15 mouse cellular contexts compared by ENCODE assay signal in genomic region chr4:97927309-97927656, GRCm38 (mm10).
DNase-seq lines count a peak whose midpoint lies in the region; ATAC-seq and TF ChIP-seq lines count a peak whose summit lies in the region.
"Had no signal": no experiment of that assay in that cellular context is flagged by ENCODE, and none has a peak within 500 bp of the region (broad histone marks: within the 10 kb centered on the region; RNA-seq: fewer than 3 reads in every experiment).

No protein-coding gene starts in this region.

- H3K9me3 ChIP-seq in forebrain, embryonic 14.5 days (replicated peaks; ENCODE audit: control insufficient read depth, low read length): no peaks in the 10 kb centered on the region
- no peaks in the 10 kb centered on the region for H3K9me3 ChIP-seq in forebrain, embryonic 10.5 days
- H3K9me3 ChIP-seq in midbrain, postnatal 0 days (ENCODE audit: low read length): no peaks in the 10 kb centered on the region
- H3K9me3 ChIP-seq in midbrain, embryonic 10.5 days (replicated peaks): no peaks in the 10 kb centered on the region
- no peaks in the 10 kb centered on the region for H3K9me3 ChIP-seq in kidney, embryonic 14.5 days (ENCODE audit: control insufficient read depth, low read length)
- H3K9me3 ChIP-seq: heart, embryonic 12.5 days; limb, embryonic 15.5 days had no signal

- WGBS in forebrain, embryonic 14.5 days: 38% methylated on average over 3 of the region's 3 CpGs
- WGBS in forebrain, embryonic 10.5 days: 88% methylated on average over 3 of the region's 3 CpGs
- WGBS in midbrain, postnatal 0 days: 56% methylated on average over 3 of the region's 3 CpGs
- 91% methylated on average over 3 of the region's 3 CpGs for WGBS in midbrain, embryonic 10.5 days
- WGBS in kidney, embryonic 14.5 days: 74% methylated on average over 3 of the region's 3 CpGs

- H3K4me1 ChIP-seq in forebrain, embryonic 14.5 days (ENCODE audit: control insufficient read depth, insufficient read depth, low read length): peaks cover 46% of the 10 kb centered on the region
- peaks cover 38% of the 10 kb centered on the region for H3K4me1 ChIP-seq in forebrain, embryonic 10.5 days
- H3K4me1 ChIP-seq in midbrain, postnatal 0 days (ENCODE audit: insufficient read depth, low read length): peaks cover 7% of the 10 kb centered on the region; the same call in 1 of the 2 replicates
- peaks cover 10% of the 10 kb centered on the region; the same call in 1 of the 2 replicates for H3K4me1 ChIP-seq in midbrain, embryonic 10.5 days
- H3K4me1 ChIP-seq in kidney, embryonic 14.5 days (ENCODE audit: control insufficient read depth, insufficient read depth, low read length): peaks cover 3% of the 10 kb centered on the region; the same call in 1 of the 2 replicates

- no peak overlapping the region for H3K9ac ChIP-seq in forebrain, embryonic 14.5 days (ENCODE audit: low read length)
- H3K9ac ChIP-seq in midbrain, postnatal 0 days (replicated peaks; ENCODE audit: low read length, poor library complexity, severe bottlenecking): no peak overlapping the region
- H3K9ac ChIP-seq in kidney, embryonic 14.5 days (ENCODE audit: low read depth, low read length): no peak overlapping the region
- H3K9ac ChIP-seq: heart, embryonic 12.5 days; limb, embryonic 15.5 days had no signal

- no peak overlapping the region; the same call in 1 of the 2 replicates for H3K27ac ChIP-seq in forebrain, embryonic 14.5 days (ENCODE audit: low read depth, low read length)
- no peak overlapping the region for H3K27ac ChIP-seq in forebrain, embryonic 10.5 days
- H3K27ac ChIP-seq in layer of hippocampus, adult 2 months: peak overlapping the region; percentile 66
- no peak overlapping the region for H3K27ac ChIP-seq in midbrain, postnatal 0 days (ENCODE audit: low read depth, low read length)
- no peak overlapping the region for H3K27ac ChIP-seq in midbrain, embryonic 10.5 days (replicated peaks)
- H3K27ac ChIP-seq in kidney, embryonic 14.5 days (ENCODE audit: low read depth, low read length): no peak overlapping the region

- no peaks in the 10 kb centered on the region for H3K36me3 ChIP-seq in forebrain, embryonic 14.5 days (ENCODE audit: control insufficient read depth, insufficient read depth, low read length)
- no peaks in the 10 kb centered on the region for H3K36me3 ChIP-seq in forebrain, embryonic 10.5 days (replicated peaks)
- no peaks in the 10 kb centered on the region for H3K36me3 ChIP-seq in midbrain, postnatal 0 days (ENCODE audit: insufficient read depth, low read length)
- no peaks in the 10 kb centered on the region for H3K36me3 ChIP-seq in midbrain, embryonic 10.5 days
- no peaks in the 10 kb centered on the region for H3K36me3 ChIP-seq in kidney, embryonic 14.5 days (ENCODE audit: control insufficient read depth, insufficient read depth, low read length)
- H3K36me3 ChIP-seq: heart, embryonic 12.5 days; limb, embryonic 15.5 days had no signal

- no peak for TF ChIP-seq CTCF in layer of hippocampus, adult 2 months (conservative IDR thresholded peaks at IDR 0.05)
- TF ChIP-seq CTCF in midbrain, postnatal 0 days (IDR thresholded peaks at IDR 0.05): no peak

- peak; percentile 83 for DNase-seq in forebrain, embryonic 14.5 days (ENCODE audit: low spot score)
- no peak for DNase-seq in forebrain, embryonic 10.5 days (ENCODE audit: extremely low spot score, low spot score)
- no peak for DNase-seq in layer of hippocampus, adult 2 months (ENCODE audit: low spot score in 2 of 2)
- DNase-seq in layer of hippocampus, postnatal 25 days (ENCODE audit: extremely low spot score in 1 of 2, low spot score in 1 of 2): no peak
- peak; percentile 57 for DNase-seq in midbrain, postnatal 0 days (ENCODE audit: low spot score)
- DNase-seq in midbrain, embryonic 10.5 days (ENCODE audit: low spot score): no peak
- DNase-seq in retina, postnatal 1 day: no peak
- DNase-seq: kidney, adult 2 months; kidney, postnatal 36 days; lung, adult 2 months; right cerebral cortex, adult 18-20 months had no signal

- H3K27me3 ChIP-seq in forebrain, embryonic 14.5 days (replicated peaks; ENCODE audit: control insufficient read depth, insufficient read depth, low read length): no peaks in the 10 kb centered on the region
- no peaks in the 10 kb centered on the region for H3K27me3 ChIP-seq in forebrain, embryonic 10.5 days (ENCODE audit: poor library complexity, severe bottlenecking)
- no peaks in the 10 kb centered on the region for H3K27me3 ChIP-seq in midbrain, postnatal 0 days (ENCODE audit: insufficient read depth, low read length)
- H3K27me3 ChIP-seq in midbrain, embryonic 10.5 days (ENCODE audit: low read depth, poor library complexity, severe bottlenecking): no peaks in the 10 kb centered on the region
- H3K27me3 ChIP-seq in kidney, embryonic 14.5 days (ENCODE audit: control insufficient read depth, insufficient read depth, low read length): no peaks in the 10 kb centered on the region
- H3K27me3 ChIP-seq: heart, embryonic 12.5 days; limb, embryonic 15.5 days had no signal

- peak; percentile 8; the same call in 1 of the 2 replicates for ATAC-seq in forebrain, embryonic 14.5 days
- no peak for ATAC-seq in midbrain, postnatal 0 days (ENCODE audit: low FRiP score)
- ATAC-seq in kidney, embryonic 14.5 days (ENCODE audit: low FRiP score, low TSS enrichment): no peak

- no peak overlapping the region for H3K4me3 ChIP-seq in forebrain, embryonic 14.5 days (ENCODE audit: low read depth, low read length)
- H3K4me3 ChIP-seq in forebrain, embryonic 10.5 days: no peak overlapping the region
- no peak overlapping the region for H3K4me3 ChIP-seq in layer of hippocampus, adult 2 months
- no peak overlapping the region for H3K4me3 ChIP-seq in midbrain, postnatal 0 days (ENCODE audit: low read depth, low read length)
- no peak overlapping the region for H3K4me3 ChIP-seq in midbrain, embryonic 10.5 days
- H3K4me3 ChIP-seq in kidney, embryonic 14.5 days (ENCODE audit: low read length): no peak overlapping the region
- H3K4me3 ChIP-seq: erythroblast, embryonic 14.5 days; heart, embryonic 12.5 days; limb, embryonic 15.5 days had no signal

- H3K4me2 ChIP-seq in forebrain, embryonic 14.5 days (ENCODE audit: low read length): 0 out of 2 replicates have a peak overlapping the region, but pooled peaks have one; percentile 1
- no peak overlapping the region for H3K4me2 ChIP-seq in midbrain, postnatal 0 days (ENCODE audit: low read depth, low read length, poor library complexity, severe bottlenecking)
- H3K4me2 ChIP-seq in kidney, embryonic 14.5 days (replicated peaks; ENCODE audit: low read depth, low read length): no peak overlapping the region
- H3K4me2 ChIP-seq: heart, embryonic 12.5 days; limb, embryonic 15.5 days had no signal

Comparison
In these comparisons a context has a peak if more than half of its experiments do, and no peak if none do; other contexts are left out.
1. DNase-seq: peak in forebrain, embryonic 14.5 days (single experiment) and midbrain, postnatal 0 days (single experiment); none in forebrain, embryonic 10.5 days (single experiment), layer of hippocampus, adult 2 months (0 of 2), layer of hippocampus, postnatal 25 days (0 of 2), midbrain, embryonic 10.5 days (single experiment) and retina, postnatal 1 day (single experiment).